Mouse (Mus musculus) E14TG2a.4 (cell line): ENCODE measurements around the gene Stx12.

ENCODE experiments used
- CTCF ChIP-seq: conservative IDR thresholded peaks from 2 replicates; pipeline ENCODE4 v1.5.1; 2014; ENCODE audit warnings: low read length
- NANOG ChIP-seq: IDR thresholded peaks from 2 replicates; pipeline ENCODE4 v1.6.1; 2014; ENCODE audit warnings: borderline replicate concordance, low read length, mixed read lengths
- POU5F1 ChIP-seq: IDR thresholded peaks from 2 replicates; pipeline ENCODE4 v1.6.1; 2014; ENCODE audit warnings: low read length, borderline replicate concordance

DNA sequence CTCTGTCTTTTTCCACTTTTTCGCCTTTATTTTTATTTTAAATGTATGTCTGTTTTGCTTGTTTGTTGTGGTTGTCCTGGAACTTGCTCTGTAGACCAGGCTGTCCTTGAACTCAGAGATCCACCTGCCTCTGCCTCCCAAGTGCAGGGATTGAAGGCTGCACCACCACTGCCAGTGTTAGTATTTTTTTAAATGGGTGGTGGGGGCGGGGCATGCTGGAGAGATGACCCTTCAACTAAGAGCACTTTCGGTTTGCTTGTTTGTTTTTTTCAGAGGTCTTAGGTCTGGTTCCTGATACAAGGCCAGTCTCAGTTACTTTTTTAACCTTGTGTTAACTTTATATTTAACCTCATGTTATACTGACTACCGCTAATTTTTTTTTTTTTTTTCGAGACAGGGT lies 79.2 kb downstream of the Stx12 start:
- TF ChIP-seq CTCF: no peak
- TF ChIP-seq NANOG: no peak
- no peak for TF ChIP-seq POU5F1
